Mouse (Mus musculus) layer of hippocampus, adult 18-20 months (tissue): ENCODE measurements at regions not wholly inside any gene's neighbourhood (a gene's known extent, or its start where the extent isn't known, plus 50 kb on each side); places are given as distances from the start of the nearest gene placed in this dataset.

Experiments used
- DNase-seq, 2 experiments: peaks; one replicate each; pipeline ENCODE4 v3.0.0; 2022; ENCODE audit warnings: low spot score in 2 of 2

DNA sequence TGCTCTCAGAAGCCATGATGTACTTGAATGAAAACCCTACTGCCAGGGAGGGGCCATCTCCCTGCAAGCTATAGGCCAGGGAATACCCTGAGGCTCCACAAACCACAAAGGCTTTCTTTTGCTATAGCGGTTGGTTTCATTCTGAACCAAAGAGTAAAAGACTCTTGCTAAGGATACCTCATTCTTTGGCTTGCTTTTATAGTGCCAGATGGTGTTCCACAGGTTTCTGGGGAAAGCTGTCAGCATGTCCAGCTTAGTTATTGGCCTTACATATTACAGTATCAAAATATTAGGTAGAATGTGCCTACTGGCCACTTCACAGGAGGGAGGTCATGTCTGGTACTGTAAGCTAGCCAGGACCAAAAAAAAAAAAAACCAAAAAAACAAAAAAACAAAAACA lies 246.9 kb upstream of the Cdr1 start:
- DNase-seq, result no peak

DNA sequence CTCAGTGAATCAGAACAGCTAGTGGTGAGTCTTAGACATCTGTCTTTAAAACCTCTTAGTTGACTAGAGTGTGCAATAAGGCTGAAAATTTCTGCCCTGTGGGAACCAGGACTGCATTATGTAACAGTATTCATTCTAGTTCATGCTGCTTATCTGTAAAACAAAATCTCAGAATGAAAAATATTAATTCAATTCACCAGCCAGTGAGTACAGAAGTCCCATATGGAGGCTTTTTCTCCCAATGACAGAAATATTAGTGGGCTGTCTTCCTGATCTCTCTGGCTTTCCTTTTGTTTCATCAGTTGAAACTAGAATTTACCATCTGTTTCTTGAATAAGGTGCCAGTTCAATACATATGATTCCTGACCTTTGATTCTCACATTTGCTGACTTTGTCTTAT lies 240.0 kb upstream of the Cdr1 start:
- DNase-seq, result peak in 1 of 2 experiments; percentile 22

DNA sequence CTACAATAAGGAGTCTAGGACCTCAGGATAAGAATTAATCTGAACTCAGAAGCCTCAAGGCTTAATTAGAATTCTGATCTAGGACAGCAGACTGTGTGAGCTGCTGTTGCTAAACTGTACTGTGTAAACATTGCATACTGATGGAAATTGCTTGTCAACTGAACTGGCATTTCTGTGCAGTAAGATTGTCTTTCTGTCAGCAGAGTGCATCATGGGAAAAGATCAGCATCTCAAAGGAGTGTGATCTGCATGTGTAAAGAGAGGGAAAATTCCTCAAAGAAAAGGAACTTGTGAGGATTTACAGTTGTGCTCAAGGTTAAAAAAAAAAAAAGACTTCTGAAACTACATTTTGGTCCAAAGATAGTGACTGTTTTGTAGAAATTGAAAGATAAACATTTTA lies 207.8 kb upstream of the Cdr1 start:
- DNase-seq, result no peak

DNA sequence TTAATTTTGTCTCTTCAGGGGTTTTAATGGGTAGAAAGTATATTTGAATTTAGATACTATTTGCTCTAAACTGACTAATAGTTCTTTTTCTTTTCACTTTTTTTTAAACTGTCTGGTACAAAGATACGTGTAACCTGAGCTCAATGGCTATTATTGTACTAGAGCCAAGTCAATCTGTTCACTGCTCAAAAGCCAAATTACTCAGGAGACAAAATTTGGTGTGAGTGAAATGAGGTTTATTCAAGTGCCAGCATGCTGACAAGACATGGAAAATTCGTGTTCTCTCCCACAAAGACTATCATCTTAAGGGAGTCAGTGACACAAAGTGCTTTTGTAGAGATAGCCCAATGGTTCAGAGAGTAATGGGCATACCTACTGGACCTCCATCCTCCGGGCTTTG lies 206.3 kb upstream of the Cdr1 start:
- no peak for DNase-seq
